Mouse (Mus musculus): ENCODE data around the gene Gprin1. TPM values are rescaled to one million over a fixed set of nuclear protein-coding genes. Genes with fewer than 3 reads are reported as not detected.

The Gprin1 gene
- polyA plus RNA-seq, 1 experiment from 2014 or later = 16.8 TPM

DNA sequence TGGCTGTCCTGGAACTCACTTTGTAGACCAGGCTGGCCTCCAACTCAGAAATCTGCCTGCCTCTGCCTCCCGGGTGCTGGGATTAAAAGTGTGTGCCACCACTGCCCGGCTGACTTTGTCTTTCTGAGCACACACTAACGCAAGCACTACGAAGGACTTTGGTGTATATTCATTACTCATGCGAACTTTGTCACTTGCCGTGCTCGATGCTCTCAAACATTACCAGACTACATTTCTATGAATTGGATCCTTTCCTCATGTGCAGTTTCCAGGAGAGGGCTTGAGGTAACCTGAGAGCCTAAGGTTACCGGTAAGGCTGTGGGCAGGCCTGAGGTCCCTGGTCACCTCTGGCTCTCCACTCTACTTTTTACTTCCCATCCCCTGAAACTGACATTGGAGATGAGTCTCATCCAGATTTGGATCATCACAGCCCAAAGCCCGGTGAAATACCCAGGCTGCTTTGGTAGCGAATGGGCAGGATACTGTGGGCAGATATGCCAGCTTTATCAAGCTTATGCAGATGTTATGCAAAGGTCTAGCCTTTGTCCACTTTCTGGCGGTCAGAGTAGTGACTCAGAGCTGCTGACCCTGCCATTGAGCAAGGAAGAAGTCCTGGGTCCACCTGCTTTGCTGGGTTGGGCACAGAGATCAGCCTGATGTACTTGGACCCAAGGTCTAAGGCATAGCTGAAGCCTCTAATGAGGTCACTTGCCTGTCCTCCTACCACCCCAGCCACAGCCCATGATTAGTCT, 54.0 kb downstream of the Gprin1 start:
- no peak overlapping the region for H3K9ac ChIP-seq (ENCODE audit: low read length)
- WGBS = 88% methylated on average over 11 of the region's 11 CpGs
- H3K36me3 ChIP-seq (ENCODE audit: control insufficient read depth, insufficient read depth, low read length) = no peaks in the 10 kb centered on the region
- DNase-seq (ENCODE audit: low spot score) = no peak
- H3K4me2 ChIP-seq (ENCODE audit: low read length) = no peak overlapping the region
- no peaks in the 10 kb centered on the region for H3K9me3 ChIP-seq (replicated peaks; ENCODE audit: control insufficient read depth, low read length)
- peaks cover 15% of the 10 kb centered on the region for H3K4me1 ChIP-seq (ENCODE audit: control insufficient read depth, insufficient read depth, low read length)
- no peaks in the 10 kb centered on the region for H3K27me3 ChIP-seq (replicated peaks; ENCODE audit: control insufficient read depth, insufficient read depth, low read length)
- H3K27ac ChIP-seq (ENCODE audit: low read depth, low read length) = no peak overlapping the region
- no peak overlapping the region for H3K4me3 ChIP-seq (ENCODE audit: low read depth, low read length)
- no peak for ATAC-seq

DNA sequence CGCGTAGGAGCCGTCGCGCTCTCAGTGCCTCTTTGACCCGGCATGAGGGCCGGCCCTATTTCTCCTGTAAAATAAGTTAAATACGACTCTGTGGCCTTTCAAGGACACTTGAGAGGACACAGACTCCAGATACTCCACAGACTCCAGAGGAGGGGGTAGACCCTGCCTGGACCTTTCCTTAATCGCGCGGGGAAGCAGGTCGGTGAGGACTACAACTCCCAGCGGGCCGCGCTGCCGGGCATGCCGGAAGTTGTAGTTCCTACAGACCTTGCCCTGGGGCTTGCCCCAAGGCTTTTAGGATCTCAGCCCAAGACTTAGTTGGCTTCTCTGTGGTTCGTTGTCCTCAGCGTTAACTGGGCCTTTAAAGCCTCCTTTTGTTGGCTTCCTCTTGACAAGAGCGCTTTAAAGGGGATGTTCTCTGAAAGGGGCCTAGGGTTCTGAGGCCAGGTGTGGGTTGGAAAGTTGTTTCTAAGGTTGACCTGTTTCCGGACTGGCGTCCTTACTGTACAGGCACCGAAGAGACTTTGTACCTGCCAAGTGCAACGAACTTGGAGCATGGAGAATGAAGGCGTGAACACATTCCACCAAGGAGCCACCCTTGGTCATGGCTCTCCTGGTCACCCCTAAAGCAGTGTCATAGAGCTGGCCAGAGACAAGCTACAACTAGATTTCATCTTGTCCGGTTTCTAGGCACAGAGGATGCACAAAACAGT, 55.2 kb downstream of the Gprin1 start:
- Histone ChIP-seq H3K27me3 (replicated peaks; ENCODE audit: control insufficient read depth, insufficient read depth, low read length) (no peaks in the 10 kb centered on the region), H3K36me3 (ENCODE audit: control insufficient read depth, insufficient read depth, low read length) (no peaks in the 10 kb centered on the region), H3K4me2 (ENCODE audit: low read length) (peak overlapping the region; percentile 52), H3K9me3 (replicated peaks; ENCODE audit: control insufficient read depth, low read length) (no peaks in the 10 kb centered on the region), H3K27ac (ENCODE audit: low read depth, low read length) (peak overlapping the region; percentile 89), H3K4me1 (ENCODE audit: control insufficient read depth, insufficient read depth, low read length) (peaks cover 15% of the 10 kb centered on the region), H3K4me3 (ENCODE audit: low read depth, low read length) (peak overlapping the region; percentile 100), H3K9ac (ENCODE audit: low read length) (peak overlapping the region; percentile 65)
- ATAC-seq = peak; percentile 88
- 16% methylated on average over 26 of the region's 26 CpGs for WGBS
- no peak for DNase-seq (ENCODE audit: low spot score)

- WGBS = under 1% methylated on average over 66 of the region's 92 CpGs
- Histone ChIP-seq H3K27ac (ENCODE audit: low read depth, low read length) (peak within 1 kb of the TSS; percentile 89), H3K27me3 (replicated peaks; ENCODE audit: control insufficient read depth, insufficient read depth, low read length) (no peaks in the 10 kb centered on the region)
These were observed 55.9 kb downstream of the Gprin1 start, which contains the start of gene Rnf44 for GRCm38 (mm10) chr13:54693558-54694347. TSS of gene Rnf44 (minus strand) at chr13:54693907.

GRCm38 (mm10) chr13:54692711-54693557, 56.7 kb downstream of the Gprin1 start:
- no peaks in the 10 kb centered on the region for H3K9me3 ChIP-seq (replicated peaks; ENCODE audit: control insufficient read depth, low read length)
- ATAC-seq (no peak), DNase-seq (ENCODE audit: low spot score) (no peak)
- H3K9ac ChIP-seq (ENCODE audit: low read length) = peak overlapping the region; percentile 98
- peaks cover 18% of the 10 kb centered on the region for H3K4me1 ChIP-seq (ENCODE audit: control insufficient read depth, insufficient read depth, low read length)
- H3K27ac ChIP-seq (ENCODE audit: low read depth, low read length) = peak overlapping the region; percentile 87
- 16% methylated on average over 21 of the region's 21 CpGs for WGBS
- H3K4me3 ChIP-seq (ENCODE audit: low read depth, low read length) = peak overlapping the region; percentile 100
- no peaks in the 10 kb centered on the region for H3K27me3 ChIP-seq (replicated peaks; ENCODE audit: control insufficient read depth, insufficient read depth, low read length)
- no peaks in the 10 kb centered on the region for H3K36me3 ChIP-seq (ENCODE audit: control insufficient read depth, insufficient read depth, low read length)
- peak overlapping the region; percentile 96 for H3K4me2 ChIP-seq (ENCODE audit: low read length)

More at GRCm38 (mm10) chr13:54693558-54694347, 55.9 kb downstream of the Gprin1 start, which contains the start of gene Rnf44:
- peak within 1 kb of the TSS; percentile 100 for H3K4me3 ChIP-seq (ENCODE audit: low read depth, low read length)
- peak within 1 kb of the TSS; percentile 96 for H3K4me2 ChIP-seq (ENCODE audit: low read length)
- no peaks in the 10 kb centered on the region for H3K9me3 ChIP-seq (replicated peaks; ENCODE audit: control insufficient read depth, low read length)
- peak; percentile 97 for ATAC-seq
- H3K9ac ChIP-seq (ENCODE audit: low read length) = peak within 1 kb of the TSS; percentile 98
- DNase-seq (ENCODE audit: low spot score) = peak; percentile 99
- H3K36me3 ChIP-seq (ENCODE audit: control insufficient read depth, insufficient read depth, low read length) = no peaks in the 10 kb centered on the region
- peaks cover 15% of the 10 kb centered on the region for H3K4me1 ChIP-seq (ENCODE audit: control insufficient read depth, insufficient read depth, low read length)

DNA sequence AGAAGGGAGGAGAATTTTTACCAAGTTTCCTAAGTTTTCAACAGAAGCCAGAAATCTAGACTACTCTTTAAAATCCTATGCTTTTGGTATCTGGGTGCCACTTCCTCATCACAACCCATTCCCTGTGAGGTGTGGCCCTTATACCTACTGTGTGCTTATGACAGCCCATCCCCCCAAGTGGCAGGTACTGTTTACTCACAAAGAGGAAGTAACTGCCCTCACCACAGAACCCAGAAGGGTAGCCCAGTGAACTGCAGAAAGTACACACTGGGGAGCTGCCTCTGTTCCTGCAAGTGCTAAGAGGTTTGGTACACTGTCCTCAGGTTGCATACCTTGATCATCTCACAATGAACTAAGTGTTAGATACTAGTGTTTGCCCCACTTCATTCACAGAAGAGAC, 57.9 kb downstream of the Gprin1 start:
- Histone ChIP-seq H3K4me3 (ENCODE audit: low read depth, low read length) (no peak overlapping the region), H3K9ac (ENCODE audit: low read length) (peak overlapping the region; percentile 98; the same call in 1 of the 2 replicates), H3K36me3 (ENCODE audit: control insufficient read depth, insufficient read depth, low read length) (no peaks in the 10 kb centered on the region), H3K27me3 (replicated peaks; ENCODE audit: control insufficient read depth, insufficient read depth, low read length) (no peaks in the 10 kb centered on the region), H3K4me2 (ENCODE audit: low read length) (no peak overlapping the region), H3K4me1 (ENCODE audit: control insufficient read depth, insufficient read depth, low read length) (peaks cover 18% of the 10 kb centered on the region), H3K27ac (ENCODE audit: low read depth, low read length) (no peak overlapping the region), H3K9me3 (replicated peaks; ENCODE audit: control insufficient read depth, low read length) (no peaks in the 10 kb centered on the region)
- ATAC-seq (no peak), DNase-seq (ENCODE audit: low spot score) (no peak)

GRCm38 (mm10) chr13:54690151-54690740, 59.4 kb downstream of the Gprin1 start:
- Histone ChIP-seq H3K9me3 (replicated peaks; ENCODE audit: control insufficient read depth, low read length) (no peaks in the 10 kb centered on the region), H3K36me3 (ENCODE audit: control insufficient read depth, insufficient read depth, low read length) (peaks cover 2% of the 10 kb centered on the region; the same call in 1 of the 2 replicates), H3K4me1 (ENCODE audit: control insufficient read depth, insufficient read depth, low read length) (peaks cover 26% of the 10 kb centered on the region), H3K27ac (ENCODE audit: low read depth, low read length) (no peak overlapping the region), H3K4me2 (ENCODE audit: low read length) (no peak overlapping the region), H3K9ac (ENCODE audit: low read length) (no peak overlapping the region), H3K27me3 (replicated peaks; ENCODE audit: control insufficient read depth, insufficient read depth, low read length) (no peaks in the 10 kb centered on the region), H3K4me3 (ENCODE audit: low read depth, low read length) (no peak overlapping the region)
- WGBS = 89% methylated on average over 8 of the region's 8 CpGs
- ATAC-seq = no peak
- no peak for DNase-seq (ENCODE audit: low spot score)

DNA sequence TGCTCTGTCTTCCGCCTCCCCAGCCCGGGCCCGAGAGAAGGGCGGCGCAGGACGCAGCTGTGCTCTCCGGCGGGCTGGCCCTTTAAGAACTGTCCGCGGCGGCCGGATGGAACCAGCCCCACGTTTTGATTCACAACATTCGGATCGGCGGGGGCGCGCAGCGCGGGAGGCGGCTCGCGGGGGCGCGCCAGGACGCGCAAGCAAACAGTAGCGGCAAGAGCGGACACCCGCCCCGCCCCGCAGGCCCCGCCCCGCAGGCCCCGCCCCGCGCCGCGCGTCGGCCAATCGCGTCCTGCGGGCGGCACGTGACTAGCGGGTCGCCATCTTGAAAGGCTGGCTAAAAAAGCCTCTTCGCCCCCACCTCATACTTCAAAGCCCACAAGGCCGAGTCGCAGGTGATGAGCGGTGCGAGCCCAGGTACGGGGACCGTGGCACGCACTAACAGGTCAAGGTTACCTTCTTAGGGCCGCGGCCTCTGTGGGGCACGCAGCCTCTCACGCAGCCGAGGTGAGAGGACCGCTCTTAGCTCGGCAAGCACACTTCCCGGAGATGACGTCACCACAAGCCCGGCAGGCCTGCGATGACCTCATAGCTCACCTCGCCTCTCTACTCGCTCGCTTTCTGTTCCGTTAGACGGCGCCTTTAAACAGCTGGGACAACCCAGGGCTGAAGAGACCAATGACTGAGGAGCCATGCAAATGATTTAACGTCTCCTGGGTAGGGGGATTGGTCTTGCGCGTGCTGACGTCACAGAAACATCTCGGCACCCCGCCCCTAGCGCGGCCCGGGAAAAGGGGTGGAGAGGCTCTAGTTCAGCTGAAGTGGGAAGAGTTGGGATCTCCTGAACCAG, 61.9 kb downstream of the Gprin1 start:
- peaks cover 33% of the 10 kb centered on the region for H3K4me1 ChIP-seq (ENCODE audit: control insufficient read depth, insufficient read depth, low read length)
- peak; percentile 96 for DNase-seq (ENCODE audit: low spot score)
- WGBS = under 1% methylated on average over 79 of the region's 82 CpGs

More for the DNA sequence above, 61.9 kb downstream of the Gprin1 start:
- peak; percentile 90 for ATAC-seq
- Histone ChIP-seq H3K27ac (ENCODE audit: low read depth, low read length) (peak overlapping the region; percentile 99), H3K4me3 (ENCODE audit: low read depth, low read length) (peak overlapping the region; percentile 96), H3K9ac (ENCODE audit: low read length) (peak overlapping the region; percentile 99), H3K27me3 (replicated peaks; ENCODE audit: control insufficient read depth, insufficient read depth, low read length) (no peaks in the 10 kb centered on the region), H3K9me3 (replicated peaks; ENCODE audit: control insufficient read depth, low read length) (no peaks in the 10 kb centered on the region), H3K36me3 (ENCODE audit: control insufficient read depth, insufficient read depth, low read length) (peaks cover 24% of the 10 kb centered on the region), H3K4me2 (ENCODE audit: low read length) (peak overlapping the region; percentile 92)

Measured in forebrain, embryonic 14.5 days (tissue).